Mouse (Mus musculus) MEL (cell line): Measurements from ENCODE around the gene Tlcd2.

Experiments used
- CHD2 ChIP-seq: IDR thresholded peaks from 2 replicates; pipeline ENCODE4 v1.6.1; 2011; ENCODE audit warnings: low read length, improper control_type of control experiment
- CTCF ChIP-seq, 3 experiments: IDR thresholded peaks in 2 of 3; conservative IDR thresholded peaks in 1 of 3; 2 replicates each; pipeline ENCODE4 v1.5.1; 2011 to 2012; ENCODE audit warnings: low read length in 3 of 3, low read depth in 2 of 3, mild to moderate bottlenecking in 2 of 3, improper control_type of control experiment in 1 of 3, inconsistent platforms in 1 of 3, mixed read lengths in 1 of 3, moderate library complexity in 1 of 3; ENCODE audit not compliant: control insufficient read depth in 1 of 3, insufficient read depth in 1 of 3, poor library complexity in 1 of 3, severe bottlenecking in 1 of 3
- HCFC1 ChIP-seq: IDR thresholded peaks from 2 replicates; pipeline ENCODE4 v1.6.1; 2012; ENCODE audit warnings: low read depth, mild to moderate bottlenecking, inconsistent platforms, low read length, improper control_type of control experiment, moderate library complexity
- MAX ChIP-seq: IDR thresholded peaks from 2 replicates; pipeline ENCODE4 v1.6.1; 2011; ENCODE audit warnings: low read length, improper control_type of control experiment
- MXI1 ChIP-seq: IDR thresholded peaks from 2 replicates; pipeline ENCODE4 v1.6.1; 2011; ENCODE audit warnings: mild to moderate bottlenecking, low read depth, low read length, improper control_type of control experiment
- NRF1 ChIP-seq: IDR thresholded peaks from 2 replicates; pipeline ENCODE4 v1.6.1; 2014; ENCODE audit warnings: low read depth, mild to moderate bottlenecking, inconsistent platforms, low read length, improper control_type of control experiment, moderate library complexity; ENCODE audit not compliant: poor library complexity, insufficient read depth, severe bottlenecking
- POLR2A ChIP-seq, 2 experiments: IDR thresholded peaks; 2 replicates each; pipeline ENCODE4 v1.6.1; 2011 to 2012; ENCODE audit warnings: low read length in 2 of 2, mild to moderate bottlenecking in 2 of 2, control low read depth in 1 of 2, improper control_type of control experiment in 1 of 2, low read depth in 1 of 2, moderate library complexity in 1 of 2; ENCODE audit not compliant: control insufficient read depth in 1 of 2, insufficient read depth in 1 of 2, poor library complexity in 1 of 2
- TAL1 ChIP-seq: IDR thresholded peaks from 2 replicates; pipeline ENCODE4 v1.6.1; 2012; ENCODE audit warnings: mild to moderate bottlenecking, inconsistent platforms, low read length, moderate library complexity, mixed read lengths
- TBP ChIP-seq: IDR thresholded peaks from 2 replicates; pipeline ENCODE4 v1.8.0; 2011; ENCODE audit warnings: low read depth, low read length, improper control_type of control experiment
- USF1 ChIP-seq: IDR thresholded peaks from 2 replicates; pipeline ENCODE4 v1.6.1; 2014; ENCODE audit warnings: low read depth, mild to moderate bottlenecking, inconsistent platforms, low read length, improper control_type of control experiment, moderate library complexity
- ZC3H11A ChIP-seq: IDR thresholded peaks from 2 replicates; pipeline ENCODE4 v1.6.1; 2012; ENCODE audit warnings: low read depth, mild to moderate bottlenecking, inconsistent platforms, low read length, improper control_type of control experiment

DNA sequence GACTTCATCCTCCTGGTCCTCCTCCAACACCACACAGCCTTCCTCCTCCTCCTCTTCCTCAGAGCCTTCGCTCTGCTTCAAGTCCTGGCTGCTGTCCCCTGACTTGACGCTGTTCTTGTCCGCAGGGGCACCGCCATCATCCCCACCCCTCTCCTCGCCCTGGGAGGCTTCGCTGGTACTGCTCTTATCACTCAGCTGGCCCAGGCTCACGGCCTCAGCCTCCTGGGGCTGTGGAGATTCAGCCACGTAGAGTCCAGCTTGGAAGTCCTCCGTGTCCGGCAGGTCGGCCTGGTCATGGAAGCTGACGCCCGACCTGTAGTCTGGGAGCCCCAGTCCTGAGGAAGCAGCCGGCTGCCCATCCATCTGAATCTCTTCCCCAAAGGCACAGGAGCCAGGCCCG, 10.6 kb upstream of the Tlcd2 start:
- TF ChIP-seq MAX, result no peak
- no peak for TF ChIP-seq NRF1
- TF ChIP-seq ZC3H11A, result no peak
- TF ChIP-seq CTCF (IDR thresholded peaks at IDR 0.05 in 2 of 3, conservative IDR thresholded peaks at IDR 0.05 in 1 of 3; ENCODE audit: control insufficient read depth in 1 of 3, insufficient read depth in 1 of 3, low read depth in 2 of 3, low read length in 3 of 3, poor library complexity in 1 of 3, severe bottlenecking in 1 of 3), result no peak
- TF ChIP-seq HCFC1, result no peak
- no peak for TF ChIP-seq POLR2A (IDR thresholded peaks at IDR 0.05; ENCODE audit: control insufficient read depth in 1 of 2, insufficient read depth in 1 of 2, low read depth in 1 of 2, low read length in 2 of 2, poor library complexity in 1 of 2)
- TF ChIP-seq CHD2, result no peak
- TF ChIP-seq MXI1, result no peak
- TF ChIP-seq TBP, result no peak
- no peak for TF ChIP-seq TAL1
- no peak for TF ChIP-seq USF1
